Mouse (Mus musculus) urinary bladder, postnatal 4 days (tissue): ENCODE measurements around the gene Baz2b.
"Not testable (repeated sequence)": the region's sequence is repeated elsewhere in the genome, so short reads cannot be mapped to it uniquely, and the experiment has no call there.

Experiments used
- DNase-seq, 2 experiments: peaks; one replicate each; pipeline ENCODE4 v3.0.0; 2021 to 2022; ENCODE audit warnings: low spot score in 2 of 2

The Baz2b gene

DNA sequence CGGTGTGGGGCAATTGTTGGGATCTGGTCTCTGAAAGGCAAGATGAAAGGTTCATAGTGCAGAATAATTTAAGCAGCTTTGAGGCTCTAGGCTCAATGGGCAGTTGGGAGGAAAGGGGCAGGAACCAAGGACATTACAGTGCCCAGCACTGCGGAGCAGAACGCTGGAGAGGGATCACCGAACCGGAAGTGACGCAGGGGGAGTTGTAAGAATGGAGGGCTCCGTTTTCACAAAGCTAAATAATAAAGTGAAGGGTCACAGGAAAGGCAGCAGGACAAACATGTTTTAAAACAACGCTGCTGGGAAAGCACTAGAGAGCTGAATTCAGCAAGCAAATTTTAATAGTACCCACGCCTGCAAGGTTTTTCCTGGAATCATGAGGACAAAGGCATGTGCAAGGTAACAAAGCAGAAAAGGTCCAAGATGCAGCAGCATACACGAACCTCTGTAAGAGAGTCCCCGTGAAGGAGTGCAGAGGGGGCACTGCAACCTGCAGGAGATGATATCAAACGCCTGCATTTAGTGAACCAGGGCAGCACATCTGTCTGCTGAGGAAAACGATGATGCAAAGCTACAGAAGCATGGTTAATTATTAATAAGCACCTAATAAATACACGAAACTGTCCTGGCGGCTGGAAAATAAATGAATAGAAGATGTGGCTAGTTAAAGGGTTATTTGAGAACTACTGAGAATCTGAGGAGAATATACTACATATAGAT, 120.0 kb downstream of the Baz2b start:
- DNase-seq: no peak

DNA sequence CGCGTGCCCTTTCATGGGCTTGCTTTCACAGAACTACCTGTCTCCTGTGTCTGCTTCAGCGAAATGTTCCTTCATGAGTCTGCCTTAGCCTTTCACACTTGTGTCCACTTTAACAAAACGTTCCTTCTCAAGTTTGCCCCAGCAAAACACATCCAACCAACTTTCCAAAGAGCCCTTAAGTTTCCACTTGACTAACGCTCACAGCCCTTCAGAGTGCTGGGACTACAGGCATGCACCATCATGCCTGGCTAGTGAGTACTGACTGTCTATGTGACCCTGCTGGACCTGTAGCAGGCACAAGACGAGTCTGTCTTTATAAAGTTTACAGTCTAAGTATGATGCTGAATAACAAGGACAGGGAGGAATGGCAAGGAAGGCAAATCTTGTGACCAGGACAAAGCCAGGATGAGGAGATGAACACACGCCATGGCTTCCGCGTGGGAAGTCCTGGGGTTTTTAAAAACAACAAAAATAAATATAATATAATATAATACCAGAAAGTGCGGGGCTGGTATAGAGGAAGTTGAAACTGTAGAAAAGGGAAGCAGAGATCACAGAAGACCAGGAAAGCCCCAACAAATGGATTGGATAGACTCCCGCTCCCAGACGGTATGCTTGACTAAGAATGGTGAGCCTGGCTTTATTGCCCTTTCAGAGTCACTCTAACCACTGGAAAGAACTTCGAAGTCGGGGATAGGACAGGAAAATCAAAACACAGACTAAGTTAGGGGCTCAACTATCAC, 120.7 kb downstream of the Baz2b start:
- DNase-seq: no peak

DNA sequence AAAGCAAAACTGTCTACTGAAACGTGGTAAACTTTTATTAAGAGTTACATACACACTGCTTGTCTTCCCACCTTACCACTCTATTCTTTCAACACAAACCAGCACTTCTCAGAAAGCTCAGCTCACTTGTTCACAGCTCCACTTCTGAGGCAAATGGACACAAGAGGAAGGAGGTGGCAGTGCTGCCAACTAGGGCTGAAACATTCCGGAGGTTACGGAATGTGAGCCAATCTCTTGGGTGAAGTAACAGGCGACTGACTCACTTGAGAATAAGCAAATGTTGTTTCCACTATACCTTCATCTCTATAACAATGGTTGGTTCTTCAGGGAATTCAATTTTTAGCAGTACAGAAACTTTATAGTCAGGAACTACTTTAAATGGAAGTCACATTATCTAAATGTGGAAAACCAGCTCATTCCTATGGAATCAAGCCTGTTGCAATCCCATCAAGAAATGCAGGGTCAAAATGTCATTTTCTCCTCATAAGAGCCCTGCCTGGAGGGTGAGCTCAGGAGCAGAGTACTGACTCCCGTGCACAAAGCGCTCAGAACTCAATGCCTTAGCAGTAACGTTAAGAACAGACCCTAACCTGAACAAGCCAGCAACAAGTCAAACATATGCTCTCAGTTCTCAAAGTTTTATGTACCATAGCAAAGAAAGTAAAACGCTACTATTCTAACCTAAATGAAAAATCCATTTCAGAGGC, 123.3 kb downstream of the Baz2b start:
- DNase-seq: no peak

DNA sequence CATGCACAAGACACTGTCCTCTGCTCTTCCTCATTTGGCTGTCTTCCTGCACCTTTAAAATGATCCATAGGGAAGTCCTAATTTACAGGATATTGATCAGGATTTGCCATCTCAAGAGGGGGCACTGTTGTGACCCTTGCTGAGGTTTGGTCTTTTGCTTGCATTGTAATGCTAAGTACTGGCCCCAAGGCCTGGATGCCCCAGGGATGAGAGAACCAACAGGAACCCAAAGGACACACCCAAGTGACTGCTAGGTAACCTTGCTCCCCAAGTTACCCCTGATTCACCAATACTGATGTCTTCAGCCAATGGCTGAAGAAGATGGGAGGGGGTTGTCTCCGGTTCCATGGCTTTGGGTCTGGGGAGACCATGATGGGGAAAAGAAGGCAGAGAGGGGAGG, 124.8 kb downstream of the Baz2b start:
- DNase-seq: no peak

DNA sequence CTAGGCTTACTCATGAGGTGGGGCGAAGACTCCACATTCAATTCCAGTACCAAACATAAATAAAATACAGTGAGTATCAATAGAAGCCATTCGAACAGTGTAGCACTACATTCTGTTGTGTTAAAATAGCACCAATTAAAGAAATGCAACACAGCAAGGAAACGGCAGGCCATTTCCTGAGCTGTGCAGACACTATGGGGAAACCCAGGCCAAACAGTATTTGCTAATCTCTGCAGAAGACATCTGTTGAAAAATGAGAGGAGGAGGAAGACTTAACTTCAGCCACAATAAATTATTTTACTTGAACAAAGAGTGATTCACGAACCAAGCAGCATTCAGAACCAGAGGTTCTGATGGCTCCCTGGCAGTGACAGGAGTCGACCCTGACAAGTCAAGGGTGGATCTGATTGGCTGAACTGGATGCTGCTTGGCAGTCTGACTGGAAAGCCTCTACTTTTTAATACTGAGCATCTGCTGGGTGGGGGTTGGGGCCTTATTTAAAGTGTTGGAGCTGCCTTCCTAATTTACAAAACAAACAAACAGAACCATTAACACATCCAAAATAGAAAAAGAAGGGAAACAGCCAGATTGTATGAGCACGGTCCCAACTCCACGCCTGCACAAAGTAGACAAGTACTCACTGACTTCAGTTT, 126.5 kb downstream of the Baz2b start:
- DNase-seq: no peak

DNA sequence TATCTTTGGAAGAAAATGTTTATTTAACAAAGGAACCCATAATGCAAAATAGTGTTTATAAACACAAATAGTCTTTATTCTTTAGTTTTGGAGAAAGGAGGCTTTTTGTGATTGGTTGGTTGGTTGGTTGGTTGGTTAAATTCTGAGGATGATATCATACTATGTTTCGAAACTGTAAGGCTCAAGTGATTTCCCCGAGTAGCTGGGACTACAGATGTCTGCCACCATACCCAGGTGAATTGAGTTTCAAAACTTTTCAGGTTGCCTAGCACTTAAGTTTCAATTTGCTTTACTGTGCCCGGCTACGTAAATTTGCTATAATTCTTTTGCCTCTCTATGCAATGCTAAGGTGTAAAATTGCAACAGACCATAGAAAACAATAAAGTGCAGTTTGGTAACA, 127.4 kb downstream of the Baz2b start:
- DNase-seq: no peak

DNA sequence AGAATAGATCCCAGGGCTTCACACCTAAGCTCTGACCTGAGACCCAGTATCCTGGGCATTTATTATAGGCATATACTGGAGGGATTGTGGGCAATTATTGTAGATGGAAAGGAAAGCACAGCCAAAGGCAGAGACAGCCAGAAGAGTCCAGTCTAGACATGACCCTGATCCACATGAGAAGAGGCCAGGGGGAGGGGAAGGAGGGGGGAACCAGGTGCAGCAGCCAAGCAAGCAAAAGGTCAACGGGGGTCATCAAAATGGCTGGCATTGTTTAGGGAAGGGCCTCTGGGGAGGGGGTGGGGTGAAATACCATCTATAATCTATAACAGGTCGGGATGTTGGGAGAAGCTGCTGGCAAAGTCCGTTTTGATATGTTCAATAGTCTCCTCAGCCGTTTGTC, 128.8 kb downstream of the Baz2b start:
- no peak for DNase-seq

DNA sequence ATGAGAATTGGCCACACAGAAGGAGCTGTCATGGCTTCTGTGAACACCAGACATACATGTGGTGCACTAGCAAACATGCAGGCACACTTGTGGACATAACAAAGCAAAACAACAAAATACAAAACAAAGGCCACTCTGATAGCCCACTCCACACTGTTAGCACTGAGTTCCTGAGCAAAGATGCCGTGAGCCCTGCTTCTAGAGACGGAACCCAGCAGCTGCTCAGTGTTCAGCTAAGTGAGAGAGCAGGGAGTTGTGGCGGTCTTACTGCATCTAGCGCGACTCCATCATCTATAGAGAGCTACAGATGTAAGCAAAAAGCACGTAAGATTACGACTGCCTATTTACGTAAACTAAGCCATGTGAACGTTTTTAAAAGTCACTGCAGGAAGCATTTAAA, 132.0 kb downstream of the Baz2b start:
- DNase-seq: no peak

DNA sequence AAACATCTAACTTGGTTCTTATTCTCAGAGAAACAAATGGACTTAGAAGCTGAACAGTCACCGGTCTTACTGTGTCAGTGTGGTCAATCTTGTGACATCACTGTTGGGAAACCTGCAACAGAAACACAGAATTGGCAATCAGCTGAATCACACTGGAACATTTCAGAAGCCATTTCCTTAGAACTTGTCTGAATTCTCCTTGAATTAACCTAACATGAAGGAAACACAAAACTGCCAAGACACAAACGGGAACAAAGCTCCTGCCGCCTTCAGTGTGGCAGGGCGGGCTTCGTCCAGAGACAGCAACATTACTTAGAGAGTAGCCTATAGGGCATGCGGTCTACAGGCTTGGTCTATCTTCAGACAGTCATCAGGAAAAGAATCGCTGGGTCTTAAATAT, 132.8 kb downstream of the Baz2b start:
- no peak for DNase-seq

DNA sequence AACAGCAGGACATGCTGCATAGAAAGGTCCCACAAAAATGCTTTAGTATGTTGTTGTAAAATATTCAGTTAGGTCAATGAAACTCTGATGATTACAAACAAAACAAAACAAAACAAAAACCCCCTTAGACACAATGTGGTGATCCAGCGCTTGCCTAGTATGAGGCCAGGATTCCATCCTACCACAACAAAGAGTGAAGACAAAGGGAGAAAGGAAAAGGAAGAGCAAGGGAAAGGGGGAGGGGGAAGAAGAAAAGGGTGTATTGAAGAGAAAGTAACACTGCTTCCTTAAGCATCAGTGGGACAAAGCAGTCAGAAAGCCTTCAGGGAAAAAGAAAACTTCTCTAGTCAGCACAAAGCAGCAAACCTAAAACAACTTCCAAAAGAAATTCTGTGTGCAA, 133.6 kb downstream of the Baz2b start:
- DNase-seq: no peak

DNA sequence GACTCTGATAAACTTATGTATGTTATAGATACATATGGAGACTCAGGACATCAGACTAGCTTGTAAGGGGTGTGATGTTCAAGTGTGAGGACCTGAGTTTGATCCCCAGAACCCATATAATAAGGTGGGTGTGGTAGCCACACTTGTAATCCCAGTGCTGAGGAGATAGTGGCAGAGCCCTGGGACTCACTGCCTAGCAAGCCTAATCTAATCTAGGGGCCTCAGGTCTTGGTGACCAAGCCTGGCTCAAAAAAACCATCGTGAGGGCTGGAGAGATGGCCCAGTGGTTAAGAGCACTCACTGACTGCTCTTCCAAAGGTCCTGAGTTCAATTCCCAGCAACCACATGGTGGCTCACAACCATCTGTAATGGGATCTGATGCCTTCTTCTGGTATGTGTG, 135.8 kb downstream of the Baz2b start:
- DNase-seq: not testable (repeated sequence)

DNA sequence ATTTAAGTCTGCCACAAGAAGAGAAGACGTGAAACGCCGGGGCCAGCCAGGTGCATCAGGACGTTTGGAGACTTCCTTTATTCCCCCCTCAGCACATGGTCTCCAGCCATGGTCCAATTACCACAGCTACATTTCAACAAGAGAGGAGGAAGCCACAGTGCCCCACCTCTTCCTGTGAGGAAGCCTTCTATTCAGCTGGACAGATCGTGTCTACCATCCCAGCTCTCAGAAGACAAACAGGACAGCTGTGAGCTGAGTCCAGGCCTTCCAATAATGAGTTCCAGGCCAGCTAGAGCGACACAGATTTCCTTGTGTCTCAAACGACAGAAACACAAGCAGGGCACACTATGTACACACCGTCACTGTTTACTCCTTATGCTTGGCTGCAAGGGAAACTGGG, 137.8 kb downstream of the Baz2b start:
- no peak for DNase-seq

DNA sequence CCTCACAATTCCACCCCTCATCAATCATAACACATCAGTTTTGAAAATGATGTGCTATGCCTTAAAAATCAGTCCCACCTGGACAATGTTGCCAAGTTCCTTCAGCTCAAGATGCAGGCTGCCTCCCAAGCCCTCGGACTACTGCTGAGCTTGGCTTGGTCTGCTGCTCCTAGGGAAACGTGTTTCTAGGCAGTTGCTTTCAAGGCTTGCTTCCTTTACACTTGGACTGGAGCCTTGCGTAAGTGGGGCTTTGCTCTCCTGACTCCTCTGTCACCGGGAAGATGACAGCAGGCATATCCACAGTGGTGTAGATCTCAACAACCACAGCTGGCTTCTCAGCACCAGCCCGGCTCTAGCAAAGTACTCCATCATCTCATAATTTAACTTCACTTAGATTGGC, 138.7 kb downstream of the Baz2b start:
- no peak for DNase-seq

DNA sequence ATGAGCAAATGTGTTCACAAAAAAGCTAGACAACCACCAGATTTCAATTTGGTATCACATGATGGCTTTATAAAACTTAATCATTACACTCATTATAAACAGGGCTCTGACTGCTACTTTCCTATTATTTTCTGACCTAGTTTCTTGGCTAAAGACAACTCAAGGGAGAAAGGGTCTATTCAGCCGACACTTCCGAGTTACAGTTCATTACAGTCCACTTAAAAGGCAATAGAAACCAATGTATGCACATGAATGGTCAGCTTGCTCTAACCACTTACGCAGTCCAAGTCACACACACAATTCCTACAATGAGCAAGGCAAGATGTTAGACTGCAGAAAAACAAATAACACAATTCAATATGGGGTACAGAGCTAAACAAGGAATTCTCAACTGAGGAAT, 141.2 kb downstream of the Baz2b start:
- DNase-seq: no peak

DNA sequence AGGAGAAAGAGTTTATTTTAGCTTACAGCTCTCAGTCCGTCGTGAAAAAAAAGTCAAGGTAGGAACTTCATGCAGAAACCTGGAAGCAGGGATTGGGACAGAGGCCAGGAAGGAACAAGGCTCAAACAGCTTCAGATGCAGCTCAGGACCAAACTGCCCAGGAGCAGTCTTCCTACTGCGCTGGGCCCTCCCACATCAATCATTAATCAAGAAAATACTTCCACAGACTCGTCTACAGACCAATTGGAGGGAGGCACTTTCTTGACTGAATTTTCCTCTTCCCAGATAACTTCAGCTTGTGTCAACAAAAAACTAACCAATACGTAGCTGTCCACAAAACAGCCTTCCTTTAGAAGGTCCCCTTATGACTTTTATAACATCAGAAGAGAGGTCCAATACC, 144.2 kb downstream of the Baz2b start:
- no peak for DNase-seq

DNA sequence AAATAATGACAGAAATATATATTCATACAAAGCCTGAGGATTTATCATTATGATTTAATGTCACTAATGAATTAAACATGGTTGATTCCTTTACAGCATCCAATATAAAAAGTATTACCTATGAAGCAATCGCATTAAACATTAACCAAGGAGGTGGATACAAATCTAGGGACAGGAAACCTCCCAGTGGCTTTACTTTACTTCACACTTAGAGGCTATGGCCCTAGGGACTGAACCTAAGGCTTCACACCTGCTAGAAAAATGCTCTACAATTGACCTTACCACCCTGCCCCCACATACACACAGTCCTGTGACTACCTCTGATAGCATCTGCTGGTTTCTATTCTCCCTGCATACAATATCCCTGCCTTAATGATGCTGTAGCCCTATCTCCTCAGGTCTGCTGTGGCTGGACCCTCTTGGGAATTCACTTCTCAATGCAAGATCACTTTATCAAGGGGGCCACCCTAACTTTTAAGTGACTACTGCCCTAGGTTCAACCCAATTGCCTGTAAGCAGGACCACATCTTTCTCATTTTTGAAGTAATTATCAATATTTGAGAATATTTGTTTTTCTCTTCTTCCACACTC, 149.4 kb downstream of the Baz2b start:
- no peak for DNase-seq

DNA sequence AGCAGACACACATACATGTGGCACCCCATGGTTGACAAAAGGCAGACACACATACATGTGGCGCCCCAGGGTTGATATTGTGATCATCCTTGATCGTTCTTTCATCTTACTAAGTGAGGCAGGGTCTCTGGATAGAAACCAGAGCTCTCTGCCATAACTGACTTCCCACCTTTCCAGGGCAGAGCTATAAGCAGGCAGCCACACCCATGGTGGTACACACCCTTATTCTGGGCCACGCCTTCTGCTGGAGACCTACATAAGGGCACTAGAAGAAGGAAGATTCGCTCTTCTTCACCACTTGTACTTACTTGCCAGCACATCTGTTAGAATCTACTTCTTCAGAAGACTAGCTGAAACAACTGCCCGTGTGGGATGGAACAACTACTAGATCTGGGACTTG, 150.3 kb downstream of the Baz2b start:
- no peak for DNase-seq

DNA sequence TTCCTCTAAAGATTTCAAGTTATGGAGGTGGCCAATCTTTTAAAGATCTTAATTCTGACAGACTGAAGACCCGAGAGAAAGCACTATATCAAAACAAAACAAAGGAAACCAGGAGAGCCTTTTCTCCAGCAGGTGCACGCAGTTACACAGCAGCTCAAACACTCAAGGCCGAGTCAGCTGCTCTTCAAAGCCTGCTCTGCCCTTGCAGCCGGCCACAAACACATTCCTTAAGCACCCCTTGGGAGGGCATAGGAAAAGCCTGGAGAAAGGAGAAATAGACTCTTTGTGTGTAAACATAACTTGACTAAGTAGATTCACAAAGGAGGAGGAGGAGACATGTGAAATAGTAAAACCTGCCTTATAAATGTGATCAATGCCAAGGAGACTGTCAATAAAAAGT, 153.6 kb downstream of the Baz2b start:
- DNase-seq: no peak

DNA sequence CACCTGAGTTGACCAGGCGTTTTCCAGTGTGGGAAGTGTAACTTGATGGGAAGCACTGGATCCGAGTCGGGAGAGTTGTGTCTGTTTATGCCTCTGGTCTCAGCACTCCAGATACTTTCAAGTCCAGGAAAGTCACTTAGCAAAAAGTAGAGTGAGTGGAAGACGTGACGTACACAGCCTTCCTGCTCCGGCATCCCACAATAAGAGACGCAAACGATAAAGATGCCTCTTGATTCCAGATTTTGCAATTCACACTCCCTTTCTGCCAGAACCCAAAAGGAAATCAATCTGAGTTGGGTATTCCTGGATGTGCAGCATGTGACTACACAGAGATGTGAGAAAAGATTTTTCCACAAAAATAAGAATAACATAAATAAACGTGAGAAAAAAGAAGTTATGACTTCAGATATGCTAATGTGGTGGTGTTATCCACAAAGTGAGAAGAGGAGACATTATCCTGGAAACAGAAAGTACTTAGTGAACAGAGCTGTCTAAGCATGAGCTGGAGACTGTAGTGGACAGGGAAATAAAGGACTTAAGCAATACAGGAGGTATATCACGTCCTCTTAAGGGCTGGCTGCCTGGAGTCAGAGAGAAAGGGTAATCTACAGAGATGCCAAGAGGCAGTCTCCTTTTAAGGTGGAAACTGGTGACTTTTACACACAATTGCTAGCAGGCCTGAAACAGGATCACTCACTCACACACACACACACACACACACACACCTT, 154.7 kb downstream of the Baz2b start:
- DNase-seq: no peak

DNA sequence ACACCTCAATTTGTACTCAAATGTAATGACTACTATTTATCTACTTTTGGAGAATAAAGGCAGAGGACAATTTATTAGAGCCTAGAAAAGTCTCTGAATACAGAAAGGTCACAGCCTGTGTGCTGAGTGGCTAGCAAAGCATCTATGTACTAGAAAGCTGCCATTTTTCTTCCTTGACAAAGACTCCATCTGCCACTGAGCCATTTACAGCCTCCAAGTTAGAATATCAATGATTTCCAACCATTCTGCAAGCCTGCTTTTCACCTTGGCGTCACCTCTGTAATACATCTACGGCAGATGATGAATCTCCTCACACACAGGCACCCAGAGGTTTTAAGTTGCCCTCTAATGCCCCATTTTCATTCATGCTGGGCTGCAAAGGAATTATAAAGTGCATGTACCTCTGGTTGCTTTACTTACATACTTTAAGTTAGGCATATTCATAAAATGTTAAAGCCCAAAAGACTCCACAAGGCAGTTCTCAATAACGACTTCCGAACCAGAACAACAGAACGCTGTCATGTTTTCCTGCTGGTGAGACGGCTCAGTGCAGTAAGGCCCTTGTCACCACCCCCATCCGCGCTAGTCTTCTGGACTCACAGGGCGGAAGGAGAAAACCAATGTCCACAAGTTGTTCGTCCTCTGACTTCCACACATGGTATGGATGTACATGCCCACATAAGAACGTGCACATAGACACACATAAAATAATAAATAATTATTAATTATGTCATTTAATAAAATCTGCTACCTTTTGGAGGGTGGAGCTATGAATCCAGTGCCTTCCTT, 156.2 kb downstream of the Baz2b start:
- DNase-seq: no peak
